Mouse (Mus musculus): ENCODE results near the gene Serpina10. TPM values are rescaled to one million over a fixed set of nuclear protein-coding genes. Genes with fewer than 3 reads are reported as not detected.

The Serpina10 gene
- not detected for polyA plus RNA-seq (2014; fragmentation: Illumina TruSeq; extraction: RNeasy Lipid Tissue Mini Kit (QIAGEN cat#74804))

GRCm38 (mm10) chr12:103631203-103631612 lies at the start of gene Serpina10:
Gene Serpina10, minus strand, starts transcription at chr12:103631444.

GRCm38 (mm10) chr12:103676039-103676438 lies 44.8 kb upstream of the Serpina10 start, which contains the start of gene Serpina16:
Gene Serpina16, minus strand, starts transcription at chr12:103676139.

GRCm38 (mm10) chr12:103656848-103657626 lies 25.8 kb upstream of the Serpina10 start, which contains the start of gene Serpina6:
Gene Serpina6, minus strand, starts transcription at chr12:103657212.

Other genes with a start within 250 kb of the Serpina10 start
- 2.7 TPM for gene Otub2, start 242.8 kb downstream of the Serpina10 start, polyA plus RNA-seq (2014; fragmentation: Illumina TruSeq; extraction: RNeasy Lipid Tissue Mini Kit (QIAGEN cat#74804))
- gene 9330161L09Rik, start 223.6 kb downstream of the Serpina10 start, polyA plus RNA-seq (2014; fragmentation: Illumina TruSeq; extraction: RNeasy Lipid Tissue Mini Kit (QIAGEN cat#74804)), result not detected
- 26.7 TPM for gene Ddx24, start 205.6 kb downstream of the Serpina10 start, polyA plus RNA-seq (2014; fragmentation: Illumina TruSeq; extraction: RNeasy Lipid Tissue Mini Kit (QIAGEN cat#74804))
- 45.2 TPM for gene Ifi27, start 197.2 kb downstream of the Serpina10 start, polyA plus RNA-seq (2014; fragmentation: Illumina TruSeq; extraction: RNeasy Lipid Tissue Mini Kit (QIAGEN cat#74804))
- 6.4 TPM for gene Ifi27l2a, start 187.8 kb downstream of the Serpina10 start, polyA plus RNA-seq (2014; fragmentation: Illumina TruSeq; extraction: RNeasy Lipid Tissue Mini Kit (QIAGEN cat#74804))
- gene Ifi27l2b, start 174.2 kb downstream of the Serpina10 start, polyA plus RNA-seq (2014; fragmentation: Illumina TruSeq; extraction: RNeasy Lipid Tissue Mini Kit (QIAGEN cat#74804)), result not detected
- gene Ppp4r4, start 99.2 kb downstream of the Serpina10 start, polyA plus RNA-seq (2014; fragmentation: Illumina TruSeq; extraction: RNeasy Lipid Tissue Mini Kit (QIAGEN cat#74804)), result 3.4 TPM
- 0.57 TPM for gene Serpina6, start 25.8 kb upstream of the Serpina10 start, polyA plus RNA-seq (2014; fragmentation: Illumina TruSeq; extraction: RNeasy Lipid Tissue Mini Kit (QIAGEN cat#74804))
- not detected for gene Serpina16, start 44.7 kb upstream of the Serpina10 start, polyA plus RNA-seq (2014; fragmentation: Illumina TruSeq; extraction: RNeasy Lipid Tissue Mini Kit (QIAGEN cat#74804))
- gene Serpina1f, start 64.1 kb upstream of the Serpina10 start, polyA plus RNA-seq (2014; fragmentation: Illumina TruSeq; extraction: RNeasy Lipid Tissue Mini Kit (QIAGEN cat#74804)), result not detected
- gene Serpina1d, start 142.1 kb upstream of the Serpina10 start, polyA plus RNA-seq (2014; fragmentation: Illumina TruSeq; extraction: RNeasy Lipid Tissue Mini Kit (QIAGEN cat#74804)), result not detected
- not detected for gene Serpina1b, start 198.9 kb upstream of the Serpina10 start, polyA plus RNA-seq (2014; fragmentation: Illumina TruSeq; extraction: RNeasy Lipid Tissue Mini Kit (QIAGEN cat#74804))
- not detected for gene Serpina1a, start 232.1 kb upstream of the Serpina10 start, polyA plus RNA-seq (2014; fragmentation: Illumina TruSeq; extraction: RNeasy Lipid Tissue Mini Kit (QIAGEN cat#74804))

Measured in ovary, adult 10 weeks (tissue).